Mouse (Mus musculus): ENCODE measurements around the gene Gpank1.

Gpank1 gene

DNA sequence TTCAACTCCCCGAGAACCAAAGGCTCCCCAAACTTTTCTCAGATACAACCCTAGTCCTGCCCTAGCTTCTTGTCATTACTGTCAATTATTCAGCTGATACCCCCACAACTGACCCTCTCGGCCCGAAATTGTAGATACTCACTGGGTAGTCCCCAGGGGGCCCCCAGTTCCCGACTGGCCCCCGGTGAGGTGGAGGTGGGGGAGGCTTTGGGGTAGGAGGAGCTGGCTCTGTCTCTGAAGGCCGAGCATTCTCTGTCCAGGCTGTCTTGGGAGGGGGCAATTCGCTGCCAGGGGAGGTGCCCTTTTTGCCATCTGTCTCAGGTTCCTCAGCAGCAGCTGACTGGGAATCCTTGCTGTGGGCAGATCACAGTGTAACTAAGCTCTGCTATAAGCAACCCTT lies 38.4 kb downstream of the Gpank1 start:
- DNase-seq (ENCODE audit: low spot score in 2 of 2) = no peak

DNA sequence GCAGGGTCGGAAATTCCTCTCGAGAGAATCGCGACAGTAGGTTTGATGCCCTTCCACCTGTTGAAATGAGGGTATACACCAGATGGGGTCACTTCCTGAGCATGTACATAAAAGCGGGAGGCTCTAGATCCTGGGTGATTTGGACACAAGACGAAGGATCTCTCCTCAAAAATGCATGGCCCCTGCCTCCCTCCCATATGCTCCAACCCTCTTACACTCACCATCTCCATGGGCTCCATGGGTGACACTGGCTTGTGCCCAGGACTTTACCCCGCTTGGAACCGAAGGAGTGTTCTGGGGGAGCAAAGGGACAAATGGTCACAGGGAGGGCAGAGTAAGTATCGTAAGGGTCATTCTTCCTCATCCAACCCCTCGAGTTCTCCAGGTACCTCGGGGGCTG lies 40.2 kb downstream of the Gpank1 start:
- no peak for DNase-seq (ENCODE audit: low spot score in 2 of 2)

DNA sequence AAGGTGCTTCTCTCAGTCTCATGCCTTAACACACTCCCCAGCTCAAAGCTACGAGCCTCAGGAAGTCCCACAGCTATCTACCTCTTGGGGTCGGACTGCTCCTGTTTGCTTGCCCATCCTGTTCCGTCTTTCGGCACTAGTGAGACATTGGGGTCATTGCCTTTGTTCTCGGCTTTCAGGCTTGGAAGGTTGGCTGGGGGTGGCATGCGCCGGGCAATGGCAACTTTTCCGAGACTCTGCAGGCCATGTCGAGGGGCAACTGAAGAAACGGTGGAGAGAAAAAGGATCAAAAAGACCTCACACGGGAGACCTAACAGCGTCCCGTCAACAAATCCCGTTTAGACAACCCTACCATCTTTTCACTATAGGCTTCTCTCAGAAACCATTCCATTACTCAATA lies 40.9 kb downstream of the Gpank1 start:
- no peak for DNase-seq (ENCODE audit: low spot score in 2 of 2)

DNA sequence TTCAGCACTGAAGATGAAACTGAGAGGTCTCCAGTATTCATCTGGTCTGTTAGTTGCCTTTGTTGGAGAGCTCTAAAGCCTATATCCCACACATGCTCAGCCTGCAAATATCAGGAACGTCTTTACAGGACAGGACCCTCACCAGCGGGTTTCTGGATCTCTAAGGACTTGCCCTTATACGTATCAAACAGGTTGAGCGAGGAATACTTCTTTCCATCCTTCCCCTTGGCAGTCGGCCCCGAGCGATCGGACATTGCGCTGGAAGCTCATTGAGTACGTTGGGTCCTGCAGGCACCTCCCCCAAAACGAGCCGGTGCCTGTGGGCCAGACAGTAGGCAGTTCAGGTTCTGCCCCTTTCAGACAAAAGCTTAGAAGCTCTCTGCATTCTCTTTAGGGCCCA lies 41.5 kb downstream of the Gpank1 start:
- no peak for DNase-seq (ENCODE audit: low spot score in 2 of 2)

DNA sequence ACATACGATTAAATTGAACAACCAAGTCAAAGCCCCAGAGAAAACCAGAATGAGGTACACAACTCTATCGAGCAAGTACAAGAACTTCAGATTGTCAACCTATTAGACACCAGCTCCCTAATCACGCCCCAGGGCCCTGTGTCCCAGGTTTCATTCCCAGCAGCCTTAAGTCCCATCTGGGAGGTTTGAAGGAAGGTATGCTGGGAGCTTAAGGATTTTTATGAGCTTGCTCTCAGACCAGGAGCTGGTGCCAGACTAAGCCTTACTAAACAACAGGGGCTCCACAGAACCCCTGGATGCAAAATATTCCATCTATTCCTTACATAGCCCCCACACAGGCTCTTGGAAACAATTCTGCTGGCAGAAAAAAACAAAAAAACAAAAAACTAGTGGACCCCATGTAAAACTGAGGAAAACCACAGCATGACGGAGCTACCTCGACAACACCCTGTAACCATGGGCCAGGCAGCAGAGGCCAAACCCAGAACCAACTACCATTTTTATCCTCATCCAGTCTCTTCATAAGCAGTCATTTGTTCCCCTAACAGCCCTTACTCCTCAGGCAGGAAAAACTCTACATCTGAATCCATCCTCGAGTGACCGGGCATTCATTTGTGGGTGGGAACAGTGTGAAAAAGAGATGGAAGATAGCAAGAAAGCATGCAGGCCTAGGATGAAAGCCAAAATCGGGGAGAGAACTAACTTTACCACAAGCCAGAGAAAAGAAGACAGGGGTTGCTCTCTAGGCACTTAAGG lies 42.2 kb downstream of the Gpank1 start:
- no peak for DNase-seq (ENCODE audit: low spot score in 2 of 2)

DNA sequence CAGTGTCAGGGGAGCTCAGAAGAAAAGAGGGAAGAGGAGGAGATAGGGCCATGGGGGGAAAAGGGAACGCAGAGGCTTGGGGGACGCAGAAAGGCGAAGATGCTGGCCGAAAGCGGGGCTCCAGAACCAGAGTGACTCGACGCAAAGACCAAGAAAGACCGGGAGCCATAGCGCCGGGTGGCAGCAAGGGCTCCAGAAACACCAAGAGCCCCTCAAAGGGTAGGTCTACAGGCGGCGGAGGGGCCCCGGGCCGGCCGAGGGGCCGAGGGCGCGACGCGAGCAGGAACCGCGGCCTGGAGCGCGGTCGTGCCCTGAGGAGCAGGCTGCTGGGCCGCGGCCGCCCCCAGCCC lies 42.9 kb downstream of the Gpank1 start:
- no peak for DNase-seq (ENCODE audit: low spot score in 2 of 2)

DNA sequence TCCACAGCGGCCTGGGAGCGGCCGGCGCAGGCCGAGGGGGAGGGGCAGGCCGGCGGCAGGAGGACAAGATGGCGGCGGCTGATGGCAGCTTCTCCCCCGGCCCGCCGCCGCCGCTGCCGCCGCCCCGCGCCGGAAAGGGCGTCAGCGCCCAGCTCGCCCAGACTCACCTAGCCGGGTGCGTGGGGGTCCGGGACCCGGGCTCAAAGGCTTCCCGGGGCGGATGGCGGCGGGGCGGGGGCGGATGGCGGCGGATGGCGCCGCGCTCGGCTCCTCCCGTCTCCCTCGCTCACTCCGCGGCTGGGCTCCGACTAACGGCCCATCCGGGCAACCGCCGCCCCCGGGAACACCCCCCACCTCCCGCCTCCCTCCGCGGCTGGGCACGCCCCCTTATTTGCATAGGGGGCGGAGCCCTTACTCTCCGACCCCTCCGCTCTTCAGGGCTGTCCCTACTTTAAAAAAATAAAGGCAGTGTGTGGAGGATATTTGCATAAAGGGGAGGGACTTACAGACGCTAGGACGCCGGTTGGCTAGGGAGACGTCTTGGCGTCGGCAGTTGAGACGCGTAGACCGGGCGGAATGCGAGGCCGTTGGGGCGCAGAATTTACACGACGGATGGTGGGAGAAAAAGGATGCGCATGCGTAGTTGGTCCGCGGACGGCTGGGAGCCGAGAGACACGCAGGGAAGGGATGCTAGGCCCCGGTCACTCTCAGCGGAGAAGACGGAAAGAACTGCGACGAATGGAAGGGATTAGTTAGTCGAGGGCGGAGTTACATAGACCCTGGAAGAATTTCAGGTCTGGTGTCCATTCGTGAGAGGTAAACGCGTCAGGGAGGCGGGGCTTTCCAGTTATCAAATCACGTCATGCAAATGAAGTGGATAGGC lies 43.6 kb downstream of the Gpank1 start, which contains the start of gene Prrc2a:
TSS of gene Prrc2a (minus strand) at position 330 of the 883 bp plus-strand sequence.
- DNase-seq (ENCODE audit: low spot score in 2 of 2) = peak; percentile 99

DNA sequence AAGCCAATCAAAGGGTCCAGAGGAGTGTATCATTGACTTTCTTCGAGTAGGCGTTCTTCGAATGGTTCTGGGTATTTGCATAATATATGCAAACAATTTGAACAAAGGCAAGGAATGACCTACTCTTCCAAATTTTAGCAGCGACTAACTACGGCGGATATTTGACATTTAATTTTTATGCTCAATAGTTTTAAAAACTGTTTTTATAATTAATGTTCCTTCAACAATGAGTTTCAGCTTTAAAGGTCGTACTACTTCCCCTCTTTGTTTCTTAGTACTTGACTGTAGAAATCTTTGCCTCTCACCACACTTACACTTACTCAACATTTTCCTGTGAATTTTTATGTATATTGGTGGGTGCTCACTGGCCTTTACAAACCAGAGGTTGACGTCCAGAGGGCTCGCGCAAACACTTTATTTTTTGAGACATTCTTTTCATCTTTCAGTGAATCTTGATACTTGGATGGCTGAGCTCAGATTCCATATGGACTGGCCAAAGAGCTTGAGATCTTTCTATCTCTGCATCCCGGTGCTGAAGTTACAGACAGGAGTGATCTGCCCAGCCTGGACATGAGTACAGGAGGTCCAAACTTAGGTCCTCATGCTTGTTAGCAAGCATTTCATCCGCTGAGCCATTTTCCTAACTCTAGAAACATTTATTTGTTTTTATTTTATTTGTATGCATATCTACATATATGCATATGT lies 44.3 kb downstream of the Gpank1 start:
- no peak for DNase-seq (ENCODE audit: low spot score in 2 of 2)

DNA sequence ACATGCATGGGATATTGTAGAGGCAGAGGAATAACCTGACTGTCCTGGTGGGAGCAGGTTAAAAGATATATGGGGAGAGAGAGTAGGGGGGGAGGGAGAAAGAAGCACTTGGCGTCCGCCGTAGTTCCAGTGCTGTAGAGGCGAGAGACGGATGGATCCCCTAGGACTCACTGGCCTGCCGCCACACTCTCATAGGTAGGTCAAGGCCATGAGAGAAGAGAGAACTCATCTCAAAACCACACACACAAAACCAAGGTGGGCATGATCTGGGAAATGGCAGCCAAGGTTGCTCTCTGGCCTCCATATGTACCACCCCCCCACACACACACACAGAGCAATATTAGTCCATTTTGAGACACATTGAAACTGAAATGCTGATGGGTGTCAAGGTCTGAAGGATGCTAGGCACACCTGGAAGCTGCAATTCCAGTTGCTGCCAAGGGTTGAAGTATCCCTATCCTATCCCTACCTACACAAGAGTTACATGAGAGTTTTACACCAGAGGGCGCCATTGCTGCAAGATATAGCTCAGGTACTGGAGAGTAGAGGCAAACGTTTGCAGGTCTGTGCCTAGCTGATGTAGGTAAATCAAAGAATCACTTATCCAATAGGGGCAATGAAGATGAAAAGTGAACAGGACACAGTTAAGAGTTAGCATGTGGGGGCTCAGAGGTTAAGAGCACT lies 45.2 kb downstream of the Gpank1 start:
- peak; percentile 72 to 74 for DNase-seq (ENCODE audit: low spot score in 2 of 2)

DNA sequence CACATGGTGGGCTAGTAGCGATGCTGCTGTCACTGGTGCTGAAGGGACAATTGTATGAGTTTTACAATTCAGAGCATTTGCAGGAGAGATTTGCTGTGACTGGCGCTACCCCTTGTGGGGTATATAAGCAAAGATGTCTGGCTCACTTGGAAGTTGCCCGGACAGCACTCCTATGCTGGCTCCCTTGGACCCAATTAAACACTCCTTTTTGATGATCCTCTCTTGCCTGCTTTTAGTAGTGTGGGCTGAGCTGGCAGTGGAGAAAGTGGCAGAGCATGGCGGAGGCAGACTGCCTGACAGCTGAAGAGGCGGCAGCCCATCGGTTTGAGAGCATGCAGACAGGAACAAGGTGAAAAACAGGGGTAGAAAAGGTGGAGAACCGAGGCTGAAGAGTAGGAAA lies 46.5 kb downstream of the Gpank1 start:
- DNase-seq (ENCODE audit: low spot score in 2 of 2) = peak in 1 of 2 experiments; percentile 53

DNA sequence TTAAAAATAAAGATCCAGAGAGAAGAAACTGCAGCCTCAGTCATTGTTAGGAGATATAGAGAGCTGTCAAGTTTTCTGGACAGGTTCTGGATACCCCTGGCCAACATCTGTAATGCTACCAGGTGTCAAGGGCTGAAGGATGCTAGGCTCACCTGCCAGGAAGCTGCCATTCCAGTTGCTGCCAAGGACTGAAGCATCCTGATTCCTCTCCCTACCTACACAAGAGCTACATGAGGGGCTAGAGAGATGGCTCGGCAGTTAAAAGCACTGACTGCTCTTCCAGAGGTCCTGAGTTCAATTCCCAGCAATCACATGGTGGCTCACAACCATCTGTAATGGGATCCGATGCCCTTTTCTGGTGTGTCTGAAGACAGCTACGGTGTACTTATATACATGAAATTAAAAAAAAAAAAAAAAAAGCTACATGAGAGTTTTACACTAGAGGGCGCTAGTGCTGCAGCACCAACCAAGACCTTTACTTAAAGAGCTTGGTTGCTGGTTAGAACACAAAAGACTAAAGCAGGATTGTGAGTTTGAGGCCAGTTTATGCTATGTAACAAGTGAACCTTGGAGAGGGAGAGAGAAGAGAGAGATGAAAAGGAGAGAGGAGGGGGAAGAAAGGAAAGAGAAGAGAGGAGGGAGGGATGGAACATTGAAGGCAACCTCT lies 47.4 kb downstream of the Gpank1 start:
- no peak for DNase-seq (ENCODE audit: low spot score in 2 of 2)

DNA sequence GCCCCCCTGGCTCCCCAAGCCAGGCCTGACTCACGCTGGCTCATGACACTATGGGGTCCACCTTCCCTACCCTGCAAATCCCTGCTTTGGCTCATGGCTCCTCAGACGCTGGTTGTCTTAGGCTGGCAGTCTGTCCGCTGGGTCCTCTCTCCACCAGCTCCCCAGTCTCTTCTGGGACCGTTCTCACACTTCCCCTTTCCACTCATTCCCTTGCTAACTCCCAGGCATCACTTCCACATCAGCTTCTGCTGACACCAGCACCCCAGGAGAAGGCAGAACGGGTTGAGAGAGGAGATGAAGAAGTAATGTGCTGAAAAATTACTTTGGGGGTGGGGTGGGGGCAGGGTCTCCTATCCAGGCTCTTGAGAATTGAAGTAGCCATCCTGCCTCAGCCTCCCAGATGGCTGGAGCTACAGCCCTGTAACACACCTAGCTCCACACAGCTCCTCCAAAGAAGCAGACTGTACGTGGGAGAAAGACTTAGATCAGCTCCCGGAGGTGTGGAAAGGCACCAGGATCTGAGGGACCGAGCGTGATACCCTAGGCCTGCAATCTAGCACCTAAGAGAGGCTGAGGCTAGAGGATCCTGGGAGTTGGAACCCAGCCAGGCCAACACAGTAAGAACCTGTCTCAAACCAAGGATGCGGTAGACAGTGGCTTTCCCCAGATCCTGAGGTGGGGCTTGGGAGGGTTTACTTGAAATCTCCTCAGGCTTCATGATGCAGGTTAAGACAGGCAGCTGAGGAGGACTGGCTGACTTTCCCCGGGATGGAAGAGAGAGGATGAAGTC lies 51.4 kb downstream of the Gpank1 start:
- peak in 1 of 2 experiments; percentile 62 for DNase-seq (ENCODE audit: low spot score in 2 of 2)

DNA sequence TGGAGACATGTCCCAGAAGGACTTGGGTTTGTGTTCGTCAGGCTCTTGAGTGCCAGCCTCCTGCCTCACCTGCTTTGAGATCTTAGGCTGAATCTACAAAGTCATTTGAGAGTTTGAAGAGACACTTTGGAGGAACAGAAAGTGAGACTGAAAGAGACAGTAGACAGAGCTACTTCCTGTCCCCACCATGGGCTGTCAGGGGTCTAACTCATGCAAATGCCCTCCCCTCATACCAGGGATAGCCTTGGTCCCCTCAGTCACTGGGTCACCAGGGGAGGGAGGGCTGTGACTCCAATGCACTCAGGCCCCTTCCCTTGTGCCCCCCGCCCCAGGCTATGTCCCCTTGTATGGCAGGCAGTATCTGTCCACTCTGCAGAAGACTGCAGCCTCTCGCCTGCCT lies 52.1 kb downstream of the Gpank1 start:
- DNase-seq (ENCODE audit: low spot score in 2 of 2) = no peak

Measured in right cerebral cortex, adult 2 months (tissue).